Mouse (Mus musculus) liver, embryonic 14.5 days (tissue): ENCODE results near the gene Cst6.

Source experiments
- CTCF ChIP-seq: IDR thresholded peaks from 2 replicates; pipeline ENCODE4 v1.5.1; 2016; ENCODE audit warnings: antibody characterized with exemption, low read depth, control low read depth
- EP300 ChIP-seq: IDR thresholded peaks from 2 replicates; pipeline ENCODE4 v1.6.1; 2016; ENCODE audit warnings: antibody characterized with exemption, low read depth

DNA sequence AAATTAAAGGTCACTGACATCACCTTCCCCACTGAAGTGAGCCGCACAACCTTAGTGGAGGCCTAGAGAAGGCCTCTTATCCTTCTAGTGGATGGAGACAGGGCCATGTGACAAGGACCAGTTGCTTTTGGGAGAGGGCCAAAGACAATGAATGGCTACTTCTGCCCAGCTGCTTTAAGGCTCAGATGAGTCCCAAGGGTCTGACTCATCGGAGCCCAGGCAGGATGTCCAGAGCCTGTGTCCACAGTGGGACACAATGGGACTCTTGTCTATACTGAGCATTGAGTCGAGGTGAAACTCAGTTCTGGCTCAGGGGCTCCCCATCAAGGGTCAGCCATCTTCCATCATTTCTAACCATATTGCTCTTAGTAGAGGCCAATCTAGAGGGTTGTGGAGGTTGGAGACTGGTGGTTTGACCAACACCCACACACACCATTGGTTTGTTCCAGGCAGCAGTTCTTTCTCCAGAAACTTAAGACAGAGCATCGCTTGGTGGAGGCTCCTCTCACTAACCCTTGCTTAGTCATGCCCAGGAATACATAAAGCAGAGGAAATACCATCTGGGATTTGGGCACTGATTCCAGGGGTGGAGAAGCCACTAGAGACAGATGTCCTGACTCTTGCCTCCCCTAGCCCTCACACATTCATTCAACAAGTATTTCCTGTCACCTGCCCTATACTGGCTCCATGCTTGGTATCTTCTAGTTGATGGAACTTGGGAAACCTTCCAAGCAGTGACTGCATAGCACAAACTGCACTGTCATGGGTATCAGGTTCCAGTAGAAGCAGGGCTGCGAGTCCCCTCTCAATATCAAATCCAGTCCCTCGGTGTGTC lies 3.9 kb downstream of the Cst6 start:
- TF ChIP-seq CTCF: no peak
- TF ChIP-seq EP300: no peak
